Mouse (Mus musculus): ENCODE data around the gene Snx25.
"Not testable (repeated sequence)": the region's sequence is repeated elsewhere in the genome, so short reads cannot be mapped to it uniquely, and the experiment has no call there.

Gene Snx25

DNA sequence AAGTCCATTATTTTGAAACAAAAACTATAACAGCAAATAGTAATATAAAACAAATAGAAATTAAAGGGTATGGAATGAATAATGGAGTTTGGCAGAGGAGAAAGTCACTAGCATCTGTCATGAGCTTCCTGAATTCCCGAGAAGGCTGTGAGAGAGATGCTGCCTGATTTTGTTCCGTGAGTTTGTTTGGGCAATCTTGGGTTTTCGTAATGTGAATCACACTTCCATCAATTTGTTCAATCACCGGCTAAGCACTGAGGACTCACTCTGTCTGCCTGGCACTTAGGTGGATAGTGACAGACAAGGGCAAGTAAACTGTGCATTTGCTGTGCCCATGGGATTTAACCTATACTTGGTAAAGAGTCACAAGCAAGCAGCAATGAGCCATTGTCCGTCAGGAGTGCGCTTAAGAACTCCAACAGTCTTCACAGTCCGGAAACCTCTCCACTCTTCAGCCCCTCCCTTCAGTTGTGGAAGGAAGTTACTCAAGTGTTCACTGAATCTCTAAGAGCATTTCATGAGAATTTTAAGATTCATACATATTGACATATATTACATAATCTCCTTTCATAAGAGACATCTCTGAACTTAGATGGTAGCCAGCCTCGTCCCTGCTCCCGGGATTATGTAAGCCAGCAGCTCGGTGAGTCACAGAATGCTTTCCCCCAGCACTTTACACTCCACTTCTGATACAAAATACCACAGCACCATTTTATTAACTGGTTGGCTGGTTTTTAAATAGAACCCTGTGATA, 13.9 kb downstream of the Snx25 start:
- DNase-seq (ENCODE audit: low read depth, low spot score), result no peak

DNA sequence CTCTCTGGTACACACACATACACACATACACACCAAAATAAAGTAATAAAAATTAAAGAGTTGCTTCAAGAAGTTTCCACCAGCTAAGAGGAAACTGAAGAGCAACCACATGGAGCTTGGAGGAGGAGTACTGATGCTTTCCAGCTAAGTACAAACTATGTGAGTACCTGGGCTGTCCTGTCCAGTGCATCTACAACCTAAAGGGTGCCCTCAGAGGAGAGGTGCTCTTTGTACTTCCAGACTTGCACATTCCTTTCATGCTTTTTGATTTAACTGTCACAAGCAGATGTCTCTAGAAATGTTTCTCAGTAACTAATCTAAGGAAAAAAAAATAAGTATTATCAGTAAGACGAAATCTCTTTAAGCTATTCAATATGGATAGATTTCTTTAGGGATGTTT, 14.6 kb downstream of the Snx25 start:
- no peak for DNase-seq (ENCODE audit: low read depth, low spot score)

DNA sequence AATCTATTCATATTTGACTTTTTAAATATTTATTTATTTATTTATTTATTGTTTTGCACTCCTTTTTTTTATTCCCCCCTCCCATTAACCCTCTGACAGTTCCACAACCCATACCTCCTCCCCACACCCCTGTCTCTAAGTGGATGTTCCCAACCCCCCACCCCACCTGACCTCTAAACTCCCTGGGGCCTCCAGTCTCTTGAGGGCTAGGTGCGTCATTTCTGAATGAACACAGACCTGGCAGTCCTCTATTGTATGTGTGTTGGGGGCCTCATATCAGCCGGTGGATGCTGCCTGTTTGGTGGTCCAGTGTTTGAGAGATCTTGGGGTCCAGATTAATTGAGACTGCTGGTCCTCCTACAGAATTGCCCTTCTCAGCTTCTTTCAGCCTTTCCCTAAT, 16.4 kb downstream of the Snx25 start:
- not testable (repeated sequence) for DNase-seq (ENCODE audit: low read depth, low spot score)

DNA sequence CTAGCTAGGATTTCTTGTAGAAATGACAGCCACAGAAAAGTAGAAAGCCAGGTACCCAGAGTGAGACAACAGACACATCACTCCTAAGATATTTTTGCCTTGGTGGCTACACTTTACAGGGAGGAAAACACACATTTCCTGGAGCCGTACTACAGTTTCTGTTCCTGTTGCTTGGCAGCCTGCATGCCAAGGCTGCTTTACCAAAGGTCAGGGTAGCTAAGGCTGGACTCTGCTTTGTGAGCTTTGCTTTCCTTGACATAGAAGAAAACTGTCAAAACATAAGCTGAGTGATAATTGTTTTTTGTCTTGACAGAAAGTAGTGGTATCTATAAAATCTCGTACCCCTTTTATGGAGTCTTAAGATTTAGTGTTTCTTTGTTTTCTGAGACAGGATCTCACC, 21.5 kb downstream of the Snx25 start:
- no peak for DNase-seq (ENCODE audit: low read depth, low spot score)

DNA sequence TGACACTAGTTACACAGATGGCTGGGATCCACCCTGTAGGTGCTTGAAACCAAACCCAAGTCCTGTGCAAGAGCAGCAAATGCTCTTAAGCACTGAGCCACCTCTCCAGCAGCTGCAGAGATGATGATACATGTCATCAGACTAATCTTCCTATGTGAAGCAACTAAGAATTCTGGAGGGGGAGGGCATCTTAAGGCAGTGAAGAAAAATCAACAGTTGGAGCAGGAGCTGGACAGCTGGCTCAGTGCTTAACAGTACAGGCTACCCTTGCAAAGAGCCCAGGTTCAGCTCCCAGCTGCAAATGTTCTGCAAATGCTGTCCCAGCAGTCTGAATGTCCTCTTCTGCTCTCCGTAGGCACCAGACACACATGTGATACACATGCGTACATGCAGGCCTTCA, 29.5 kb downstream of the Snx25 start:
- no peak for DNase-seq (ENCODE audit: low read depth, low spot score)

DNA sequence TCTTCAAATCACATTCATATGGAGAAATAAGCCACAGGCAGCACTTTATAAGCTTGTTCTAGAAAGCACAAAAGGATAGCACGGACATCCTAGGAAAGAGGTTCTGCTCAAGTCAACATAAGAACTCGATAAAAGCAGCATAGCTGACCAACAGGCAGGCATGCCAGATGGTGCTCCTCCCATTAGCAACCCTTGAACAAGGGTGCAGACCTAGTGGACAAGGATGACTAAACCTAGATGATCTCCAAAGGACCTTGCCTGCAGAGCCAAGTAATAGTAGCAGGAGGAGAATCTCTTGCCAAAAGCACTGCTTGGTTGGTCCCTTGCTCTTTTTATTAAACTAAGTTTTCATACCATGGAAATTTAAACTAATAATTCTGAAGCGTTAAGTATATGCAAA, 32.8 kb downstream of the Snx25 start:
- DNase-seq (ENCODE audit: low read depth, low spot score), result no peak

DNA sequence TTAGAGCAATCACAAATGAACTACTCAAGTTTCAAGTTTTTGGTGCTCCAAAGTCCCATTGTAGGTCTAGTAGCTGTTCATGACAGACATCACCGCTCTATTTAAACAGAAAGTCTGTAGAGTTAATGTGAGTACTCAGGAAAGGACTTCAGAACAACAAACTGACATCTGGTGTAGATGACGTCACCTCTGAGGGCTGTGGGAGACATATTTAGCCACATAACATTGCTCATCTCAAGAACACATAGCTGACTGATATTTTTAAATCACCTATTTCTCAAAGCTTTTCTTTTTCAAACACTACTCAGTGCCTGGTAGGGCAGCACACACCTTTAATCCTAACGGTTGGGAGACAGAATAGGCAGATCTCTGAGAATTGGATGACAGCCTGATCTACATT, 34.8 kb downstream of the Snx25 start:
- DNase-seq (ENCODE audit: low read depth, low spot score), result no peak

DNA sequence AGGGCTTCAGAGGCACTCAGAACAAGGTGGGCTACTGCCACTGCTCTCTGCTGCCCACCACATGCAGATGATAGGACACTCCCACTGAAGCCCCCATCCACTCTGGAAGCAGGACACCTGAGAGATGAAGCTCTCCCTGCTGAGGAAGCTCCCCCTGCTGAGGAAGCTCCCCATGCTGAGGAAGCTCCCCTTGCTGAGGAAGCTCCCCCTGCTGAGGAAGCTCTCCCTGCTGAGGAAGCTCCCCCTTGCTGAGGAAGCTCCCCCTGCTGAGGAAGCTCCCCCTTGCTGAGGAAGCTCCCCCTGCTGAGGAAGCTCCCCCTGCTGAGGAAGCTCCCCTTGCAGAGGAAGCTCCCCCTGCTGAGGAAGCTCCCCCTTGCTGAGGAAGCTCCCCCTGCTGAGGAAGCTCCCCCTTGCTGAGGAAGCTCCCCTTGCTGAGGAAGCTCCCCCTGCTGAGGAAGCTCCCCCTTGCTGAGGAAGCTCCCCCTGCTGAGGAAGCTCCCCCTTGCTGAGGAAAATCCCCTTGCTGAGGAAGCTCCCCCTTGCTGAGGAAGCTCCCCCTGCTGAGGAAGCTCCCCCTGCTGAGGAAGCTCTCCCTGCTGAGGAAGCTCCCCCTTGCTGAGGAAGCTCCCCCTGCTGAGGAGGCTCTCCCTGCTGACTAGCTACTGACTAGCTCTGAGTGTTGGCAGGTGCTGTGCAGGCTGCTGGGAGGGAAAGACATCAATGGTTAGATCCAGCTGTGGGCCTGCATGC, 38.4 kb downstream of the Snx25 start:
- not testable (repeated sequence) for DNase-seq (ENCODE audit: low read depth, low spot score)

DNA sequence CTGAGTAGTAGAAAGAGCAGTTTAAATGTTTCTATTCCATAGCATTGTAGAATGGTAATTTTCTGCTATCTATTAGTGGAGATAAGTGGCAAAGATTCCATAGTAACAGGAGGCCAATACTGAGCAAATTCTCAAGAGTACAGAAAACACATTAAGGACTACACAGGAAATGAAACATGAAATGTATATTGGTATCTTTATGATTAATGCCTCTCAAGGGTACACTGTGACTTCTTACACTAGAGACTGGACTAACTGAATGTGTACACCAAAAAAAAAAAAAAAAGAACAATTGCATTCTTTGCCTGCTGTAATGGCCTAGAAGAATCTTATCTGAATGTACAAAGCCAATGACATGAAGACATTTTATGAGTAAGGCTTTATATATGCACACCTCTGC, 44.3 kb downstream of the Snx25 start:
- DNase-seq (ENCODE audit: low read depth, low spot score), result no peak

DNA sequence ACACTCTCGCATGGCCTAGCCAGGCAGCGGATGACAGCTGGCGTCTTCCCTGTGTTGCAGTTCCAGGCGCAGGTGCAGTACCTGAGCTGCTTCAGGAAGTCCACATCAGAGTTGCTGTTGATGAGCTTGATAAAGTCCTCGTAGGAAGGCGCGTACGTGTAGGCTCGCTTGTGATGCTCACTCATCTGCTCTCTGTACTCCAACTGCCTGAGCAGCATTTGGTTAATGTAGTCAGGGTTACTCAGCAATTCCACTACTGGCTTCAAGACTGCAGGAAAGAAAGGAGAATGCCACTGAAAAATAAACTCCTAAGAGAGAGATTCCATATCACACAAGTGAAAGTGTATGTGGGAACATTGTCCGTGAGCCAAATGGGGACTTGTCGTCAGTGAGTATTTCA, 48.5 kb downstream of the Snx25 start:
- no peak for DNase-seq (ENCODE audit: low read depth, low spot score)

DNA sequence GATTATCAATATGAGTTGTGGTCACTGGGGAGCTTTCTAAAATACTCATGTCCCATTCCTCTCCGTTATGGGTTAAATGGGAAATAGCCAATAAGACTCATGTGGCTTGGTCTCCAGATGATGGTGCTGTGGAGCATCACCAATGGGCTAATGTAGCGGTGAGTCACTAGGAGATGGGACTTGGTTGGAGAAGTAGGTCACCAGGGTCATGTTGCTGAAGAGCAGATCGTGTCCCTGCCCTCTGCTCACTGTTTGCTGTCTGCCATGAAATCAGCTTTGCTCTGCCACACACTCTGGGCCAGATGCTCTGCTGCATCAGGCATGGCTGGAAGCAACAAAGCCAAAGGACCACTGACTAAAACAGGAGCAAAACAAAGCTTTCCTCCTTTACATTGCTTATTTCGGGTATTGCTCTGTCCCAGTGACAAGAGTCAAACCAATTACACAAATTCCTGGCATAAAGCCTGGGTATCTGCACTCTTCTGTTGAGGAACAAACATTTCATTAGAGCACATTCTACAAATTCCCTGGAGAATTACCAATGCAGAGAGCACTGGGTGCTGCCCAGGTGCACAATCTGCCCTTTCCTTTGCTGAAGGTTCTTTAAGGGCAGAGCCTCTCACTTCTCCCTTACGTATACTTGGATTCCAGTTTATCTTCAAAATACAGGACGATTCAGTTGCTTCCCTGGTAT, 59.1 kb downstream of the Snx25 start:
- DNase-seq (ENCODE audit: low read depth, low spot score), result no peak

DNA sequence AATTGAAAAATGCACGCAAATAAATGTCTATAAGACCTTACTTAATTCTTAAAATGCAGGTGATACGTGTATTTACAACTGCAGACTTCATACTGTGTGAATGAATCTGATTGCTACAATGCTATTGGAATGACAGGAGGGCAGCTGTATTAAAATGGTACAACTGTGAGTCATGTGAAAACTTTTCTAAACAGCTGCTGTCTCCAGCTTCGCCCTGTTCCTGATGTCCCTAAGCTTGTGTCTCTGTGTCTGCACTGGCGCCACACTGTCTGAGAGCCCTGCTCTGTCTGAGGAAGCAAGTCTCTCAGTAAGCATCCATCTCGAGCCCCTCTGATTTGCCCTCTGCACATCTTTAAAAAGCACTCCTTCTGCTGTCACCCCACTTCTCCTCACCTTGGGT, 68.8 kb downstream of the Snx25 start:
- no peak for DNase-seq (ENCODE audit: low read depth, low spot score)

DNA sequence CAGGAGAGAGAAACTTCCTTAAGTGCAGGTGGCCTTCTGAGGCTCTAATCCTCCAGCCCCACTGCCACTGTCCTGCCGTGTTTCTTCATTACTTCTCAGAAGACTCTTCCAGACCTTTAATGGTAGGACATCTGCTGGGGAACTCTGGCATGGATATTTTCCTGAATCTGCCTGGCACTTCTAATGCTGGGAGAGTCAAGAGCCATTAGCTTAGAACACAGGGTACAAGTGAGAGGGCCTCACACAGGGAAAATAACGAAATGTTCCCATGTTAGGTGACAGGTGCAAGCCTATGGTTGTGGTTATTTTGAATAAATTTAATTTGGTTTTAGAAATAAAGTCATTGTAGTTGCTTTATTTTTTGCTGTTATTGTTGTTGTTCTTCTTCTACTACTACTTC, 70.9 kb downstream of the Snx25 start:
- DNase-seq (ENCODE audit: low read depth, low spot score), result no peak

DNA sequence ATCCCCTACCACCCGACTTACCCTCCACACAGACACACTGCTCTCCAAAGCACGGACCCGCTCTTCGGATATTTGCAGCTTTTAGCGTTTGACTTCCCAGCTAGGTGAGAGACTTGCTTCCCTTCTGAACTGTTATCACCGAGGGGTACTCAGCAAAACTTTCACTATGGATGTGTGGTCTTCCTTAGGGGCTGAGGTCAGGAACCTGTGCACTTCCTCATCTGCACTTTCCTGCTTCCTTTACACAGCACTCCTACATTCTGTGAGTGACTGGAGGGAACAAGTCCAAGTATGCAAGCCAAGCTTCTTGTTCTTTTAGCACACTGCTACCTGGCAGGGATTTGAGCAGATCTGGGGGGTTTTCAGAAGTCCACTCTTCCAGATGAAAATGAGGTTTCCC, 73.1 kb downstream of the Snx25 start:
- DNase-seq (ENCODE audit: low read depth, low spot score), result no peak

DNA sequence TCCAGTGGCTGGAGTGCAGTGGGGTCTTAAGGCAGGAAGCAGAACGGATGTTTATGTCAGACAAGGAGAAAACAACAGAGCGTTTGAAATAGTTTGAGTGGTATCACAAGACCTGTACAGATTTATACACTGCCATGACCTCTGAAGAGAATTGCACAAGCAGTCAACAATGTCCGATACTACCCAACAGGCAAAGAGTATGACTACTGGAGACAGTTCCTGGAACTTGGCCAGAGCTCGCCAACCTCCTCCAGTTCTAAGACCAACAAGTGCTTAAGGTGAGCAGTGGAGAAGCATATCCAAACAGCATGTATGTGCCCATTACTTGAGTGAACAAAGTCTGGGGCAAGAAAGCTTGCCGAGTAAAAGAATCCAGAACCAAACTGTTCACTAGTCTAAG, 76.7 kb downstream of the Snx25 start:
- no peak for DNase-seq (ENCODE audit: low read depth, low spot score)

DNA sequence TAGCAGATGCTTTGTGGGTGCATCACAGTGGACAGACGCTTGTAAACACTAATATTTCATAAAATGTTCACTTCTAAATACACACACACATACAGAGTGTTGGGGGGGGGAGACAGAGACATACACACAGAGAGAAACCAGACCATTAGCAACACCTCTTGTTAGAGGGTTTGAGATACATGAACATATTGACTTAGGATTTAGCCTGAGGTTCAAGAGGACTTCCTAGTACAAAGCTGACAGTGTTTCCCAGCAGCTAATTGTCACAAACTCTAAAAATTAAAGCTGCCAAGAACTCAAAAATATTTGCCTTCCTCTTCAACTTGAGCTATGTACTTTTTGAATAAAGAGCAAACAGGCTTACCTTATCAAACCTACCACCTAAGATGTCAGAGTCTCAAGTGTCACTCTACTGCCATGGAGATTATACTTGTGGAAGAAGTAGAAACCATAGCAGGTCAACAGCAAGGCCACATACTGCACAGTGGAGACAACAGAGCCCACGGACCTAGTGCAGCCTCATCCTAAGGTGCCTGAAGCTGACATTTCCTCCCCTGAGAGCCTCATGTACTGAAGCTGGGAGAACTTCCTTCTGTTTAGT, 78.3 kb downstream of the Snx25 start:
- no peak for DNase-seq (ENCODE audit: low read depth, low spot score)

DNA sequence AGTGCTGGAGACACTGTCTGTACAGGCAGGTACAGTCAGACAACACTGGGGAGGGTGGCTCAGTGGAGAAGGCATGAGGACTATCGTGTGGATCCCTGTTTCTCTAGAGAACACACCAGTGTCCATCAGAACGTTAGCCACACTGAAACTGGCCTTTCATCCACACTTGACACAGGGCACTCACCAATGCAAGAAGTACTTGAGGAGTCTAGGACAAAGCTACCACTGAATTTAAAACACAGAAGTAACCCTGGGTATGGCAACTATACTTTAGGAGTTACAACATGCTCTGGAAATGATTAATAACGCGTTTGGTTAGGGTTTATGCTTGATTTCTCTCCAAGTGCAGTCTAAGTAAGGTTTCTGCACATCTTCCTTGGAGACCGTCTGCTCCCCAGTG, 79.2 kb downstream of the Snx25 start:
- DNase-seq (ENCODE audit: low read depth, low spot score), result no peak

DNA sequence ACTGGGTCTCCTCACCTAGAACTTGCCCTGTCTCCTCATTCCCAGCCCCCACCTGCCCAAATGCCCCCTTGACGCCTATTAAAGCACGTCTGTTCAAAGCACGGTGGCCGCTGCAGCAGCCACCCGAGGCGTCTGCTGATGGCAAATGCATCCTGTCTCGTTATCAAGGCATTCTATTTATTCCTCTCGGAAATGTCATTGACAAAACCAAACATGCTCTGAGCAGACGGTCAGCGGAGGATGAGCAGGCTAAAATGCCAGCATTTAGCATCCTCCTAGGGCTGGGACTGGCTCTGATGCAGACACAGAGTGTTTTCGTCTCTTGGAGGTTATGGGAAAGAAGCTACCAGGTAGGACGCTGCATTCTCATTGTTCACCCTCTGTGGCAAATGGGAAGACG, 111.7 kb downstream of the Snx25 start:
- DNase-seq (ENCODE audit: low read depth, low spot score), result no peak

DNA sequence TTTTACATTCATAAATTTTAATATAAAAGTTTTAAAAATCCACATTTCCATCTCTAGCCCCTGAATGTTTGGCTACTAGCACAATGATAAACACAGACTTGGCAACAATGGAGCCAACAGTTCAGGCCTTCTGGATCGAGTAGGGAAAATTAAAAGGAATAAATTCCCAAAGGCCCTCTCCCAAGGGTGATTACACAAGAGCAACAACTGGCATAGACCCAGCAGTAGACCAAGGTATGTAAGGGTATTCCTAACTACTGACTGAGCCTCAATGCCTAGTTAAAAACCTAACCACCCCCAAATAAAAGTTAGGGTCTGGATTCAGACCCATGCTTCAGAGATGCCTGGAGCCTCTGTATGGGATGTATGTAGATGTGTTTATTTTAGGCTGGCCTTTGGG, 112.3 kb downstream of the Snx25 start:
- DNase-seq (ENCODE audit: low read depth, low spot score), result no peak

DNA sequence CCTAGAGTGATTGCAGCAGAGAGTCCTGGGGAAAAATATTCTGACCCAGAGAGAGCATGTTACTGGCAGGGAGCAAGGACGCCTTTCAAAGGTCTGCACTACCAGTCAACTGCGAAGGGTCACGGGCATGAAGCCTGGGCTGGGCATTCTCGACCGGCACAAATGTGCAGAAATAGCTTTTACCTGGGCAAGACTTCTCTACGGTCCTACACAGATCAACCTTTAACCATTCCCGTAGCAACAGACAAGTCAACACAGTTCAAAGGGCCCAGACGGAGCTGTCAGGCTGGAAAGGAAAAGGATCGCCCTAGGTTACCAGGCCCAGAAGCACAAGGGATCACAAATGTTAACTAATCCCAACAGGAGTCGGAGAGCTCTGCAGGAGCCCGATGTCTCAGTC, 115.7 kb downstream of the Snx25 start:
- DNase-seq (ENCODE audit: low read depth, low spot score), result no peak

DNA sequence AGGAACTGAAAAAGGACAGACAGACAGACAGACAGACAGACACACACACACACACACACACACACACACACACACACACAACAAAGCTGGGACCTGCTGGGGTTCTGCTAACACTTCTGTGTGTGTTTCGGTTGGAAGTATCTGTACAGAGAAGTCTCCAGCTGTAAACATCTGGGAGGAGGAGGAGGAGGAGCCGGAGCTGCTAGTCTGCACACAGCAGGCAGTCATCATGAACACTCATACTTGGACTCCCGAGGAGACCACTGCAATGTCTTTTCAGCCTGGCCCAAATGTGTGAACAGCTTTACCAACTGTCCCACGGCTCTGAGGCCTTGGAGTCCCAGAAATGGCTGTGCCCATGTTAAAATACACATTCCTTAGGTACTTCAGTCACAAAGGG, 127.6 kb downstream of the Snx25 start:
- DNase-seq (ENCODE audit: low read depth, low spot score), result no peak

DNA sequence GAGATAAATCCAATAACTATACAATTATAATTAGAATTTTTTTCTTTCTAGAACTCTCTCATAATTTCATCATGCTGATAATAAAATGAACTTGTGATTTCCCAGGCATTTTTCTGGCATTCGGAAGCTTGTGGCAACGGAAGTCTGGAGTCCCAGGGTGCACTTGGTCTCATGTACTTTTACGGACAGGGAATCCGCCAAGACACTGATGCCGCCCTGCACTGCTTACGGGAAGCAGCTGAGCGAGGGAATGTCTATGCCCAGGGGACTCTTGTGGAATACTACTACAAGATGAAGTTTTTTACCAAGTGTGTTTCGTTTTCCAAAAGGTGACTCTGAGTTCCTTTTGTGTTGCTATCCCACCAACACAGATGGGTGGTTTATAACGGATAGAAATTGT, 129.2 kb downstream of the Snx25 start:
- no peak for DNase-seq (ENCODE audit: low read depth, low spot score)

Data from ES-CJ7 (cell line).